Mouse (Mus musculus): ENCODE measurements around the gene Ago4.

Gene Ago4

GRCm38 (mm10) chr4:126526164-126526563 is 7.1 kb downstream of the Ago4 start:
- DNase-seq (ENCODE audit: low spot score), result no peak

- no peak for DNase-seq (ENCODE audit: low spot score)
Measured at GRCm38 (mm10) chr4:126512308-126513066, 20.8 kb downstream of the Ago4 start.

GRCm38 (mm10) chr4:126511013-126511412 is 22.3 kb downstream of the Ago4 start:
- DNase-seq (ENCODE audit: low spot score), result no peak

- no peak for DNase-seq (ENCODE audit: low spot score)
Measured at GRCm38 (mm10) chr4:126509072-126509471, 24.2 kb downstream of the Ago4 start.

- no peak for DNase-seq (ENCODE audit: low spot score)
Measured at GRCm38 (mm10) chr4:126508110-126508899, 25.0 kb downstream of the Ago4 start.

GRCm38 (mm10) chr4:126502977-126503309 is 30.3 kb downstream of the Ago4 start:
- DNase-seq (ENCODE audit: low spot score), result no peak

- DNase-seq (ENCODE audit: low spot score), result no peak
Measured at GRCm38 (mm10) chr4:126502141-126502976, 30.9 kb downstream of the Ago4 start.

- DNase-seq (ENCODE audit: low spot score), result no peak
Measured at GRCm38 (mm10) chr4:126498601-126499000, 34.7 kb downstream of the Ago4 start.

- no peak for DNase-seq (ENCODE audit: low spot score)
Measured at GRCm38 (mm10) chr4:126496963-126497362, 36.3 kb downstream of the Ago4 start.

GRCm38 (mm10) chr4:126495942-126496790 is 37.1 kb downstream of the Ago4 start:
- DNase-seq (ENCODE audit: low spot score), result no peak

GRCm38 (mm10) chr4:126495453-126495852 is 37.8 kb downstream of the Ago4 start:
- DNase-seq (ENCODE audit: low spot score), result no peak

GRCm38 (mm10) chr4:126493416-126493815 is 39.9 kb downstream of the Ago4 start:
- DNase-seq (ENCODE audit: low spot score), result no peak

- no peak for DNase-seq (ENCODE audit: low spot score)
Measured at GRCm38 (mm10) chr4:126491977-126492376, 41.3 kb downstream of the Ago4 start.

GRCm38 (mm10) chr4:126490726-126491125 is 42.5 kb downstream of the Ago4 start:
- DNase-seq (ENCODE audit: low spot score), result no peak

- DNase-seq (ENCODE audit: low spot score), result no peak
Measured at GRCm38 (mm10) chr4:126489811-126490210, 43.5 kb downstream of the Ago4 start.

GRCm38 (mm10) chr4:126486217-126486616 is 47.1 kb downstream of the Ago4 start:
- DNase-seq (ENCODE audit: low spot score), result no peak

- no peak for DNase-seq (ENCODE audit: low spot score)
Measured at GRCm38 (mm10) chr4:126485065-126485464, 48.2 kb downstream of the Ago4 start.

- DNase-seq (ENCODE audit: low spot score), result no peak
Measured at GRCm38 (mm10) chr4:126483874-126484273, 49.4 kb downstream of the Ago4 start.

GRCm38 (mm10) chr4:126482951-126483350 is 50.3 kb downstream of the Ago4 start:
- DNase-seq (ENCODE audit: low spot score), result no peak

GRCm38 (mm10) chr4:126481461-126481860 is 51.8 kb downstream of the Ago4 start:
- no peak for DNase-seq (ENCODE audit: low spot score)

GRCm38 (mm10) chr4:126480288-126480687 is 53.0 kb downstream of the Ago4 start:
- no peak for DNase-seq (ENCODE audit: low spot score)

- no peak for DNase-seq (ENCODE audit: low spot score)
Measured at GRCm38 (mm10) chr4:126473031-126473430, 60.2 kb downstream of the Ago4 start.
